Mouse (Mus musculus) testis, postnatal 14 days (tissue): ENCODE measurements around the gene Vps8.

Experiments
- DNase-seq: peaks from one replicate; pipeline ENCODE4 v3.0.0; 2021; ENCODE audit warnings: low spot score

Vps8 gene

GRCm38 (mm10) chr16:21404631-21405030, 18.3 kb upstream of the Vps8 start:
- no peak for DNase-seq

DNA sequence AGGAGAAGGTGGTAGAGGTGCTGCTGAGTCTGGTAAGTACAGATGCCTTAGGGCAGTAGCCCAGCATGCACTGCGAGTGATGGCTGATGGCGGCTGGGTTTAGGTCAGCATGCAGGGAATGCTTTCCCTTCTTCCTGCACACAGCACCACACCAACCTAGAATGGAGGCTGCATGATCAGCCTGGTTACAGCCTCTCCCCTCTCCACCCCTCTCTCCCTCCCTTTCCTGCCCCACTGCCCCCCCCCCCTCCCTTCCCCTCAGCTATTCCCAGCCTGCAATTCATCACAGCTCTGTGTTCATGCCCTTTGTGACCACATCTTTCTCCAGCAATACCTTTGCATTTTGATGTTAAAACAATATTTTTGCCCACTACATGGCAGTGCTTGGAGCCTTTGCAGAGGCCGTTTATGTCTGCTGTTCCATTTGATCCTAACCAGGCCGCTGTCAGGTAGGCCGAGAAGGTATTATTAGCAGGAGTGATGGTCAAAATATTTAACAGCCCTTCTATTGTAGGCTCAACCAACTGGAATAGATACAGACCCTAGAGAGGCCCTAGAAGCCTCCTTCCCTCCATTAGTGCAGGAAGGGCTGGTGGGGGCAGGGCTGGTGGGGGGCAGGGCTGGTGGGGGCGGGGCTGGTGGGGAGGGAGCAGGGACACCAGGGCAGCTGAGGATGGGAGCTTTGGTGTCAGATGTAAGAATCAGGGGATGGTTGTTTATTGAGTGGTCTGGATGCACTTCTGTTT, 17.5 kb upstream of the Vps8 start:
- DNase-seq, result no peak

GRCm38 (mm10) chr16:21406136-21406535, 16.8 kb upstream of the Vps8 start:
- DNase-seq, result no peak

DNA sequence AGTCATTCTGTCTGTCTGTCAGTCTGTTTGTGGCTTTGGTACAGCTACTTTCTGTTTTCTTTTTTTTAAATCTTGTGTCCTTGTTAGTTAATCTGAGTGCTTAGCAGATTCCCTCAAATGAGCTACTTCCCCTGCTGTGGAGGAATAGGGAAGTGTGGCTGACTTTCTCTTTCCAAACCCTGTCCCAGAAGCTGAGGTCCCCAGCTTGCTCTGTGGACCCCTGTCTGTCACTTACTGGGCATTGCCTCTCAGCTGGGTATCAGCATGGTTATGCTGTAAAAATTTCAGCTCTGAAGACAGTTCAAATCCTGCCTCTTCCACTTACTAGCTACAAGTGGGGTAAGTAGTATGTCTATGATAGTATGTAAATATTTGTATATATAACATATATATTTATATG, 11.1 kb upstream of the Vps8 start:
- no peak for DNase-seq

GRCm38 (mm10) chr16:21412593-21413047, 10.3 kb upstream of the Vps8 start:
- peak; percentile 44 for DNase-seq

DNA sequence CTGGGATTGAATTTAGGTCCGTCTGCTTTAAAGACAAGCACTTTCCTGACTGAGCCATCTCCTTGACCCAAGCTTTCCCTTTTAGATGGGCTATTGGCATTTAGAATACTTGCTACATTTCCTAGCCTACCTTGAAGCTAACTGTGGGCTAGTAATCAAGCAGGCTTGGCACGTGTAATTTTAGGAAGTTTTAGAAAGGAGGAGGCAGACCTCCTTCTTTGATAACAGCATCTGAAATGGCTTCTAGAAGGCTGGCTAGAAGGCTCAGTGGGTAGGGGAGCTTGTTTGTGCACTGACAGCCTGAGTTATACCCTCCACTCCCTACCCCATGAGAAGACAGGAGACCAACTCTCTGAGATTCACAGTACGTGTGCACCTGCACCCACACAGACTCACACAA, 9.1 kb upstream of the Vps8 start:
- no peak for DNase-seq

- no peak for DNase-seq
These were observed 7.8 kb upstream of the Vps8 start for GRCm38 (mm10) chr16:21415128-21415527.

DNA sequence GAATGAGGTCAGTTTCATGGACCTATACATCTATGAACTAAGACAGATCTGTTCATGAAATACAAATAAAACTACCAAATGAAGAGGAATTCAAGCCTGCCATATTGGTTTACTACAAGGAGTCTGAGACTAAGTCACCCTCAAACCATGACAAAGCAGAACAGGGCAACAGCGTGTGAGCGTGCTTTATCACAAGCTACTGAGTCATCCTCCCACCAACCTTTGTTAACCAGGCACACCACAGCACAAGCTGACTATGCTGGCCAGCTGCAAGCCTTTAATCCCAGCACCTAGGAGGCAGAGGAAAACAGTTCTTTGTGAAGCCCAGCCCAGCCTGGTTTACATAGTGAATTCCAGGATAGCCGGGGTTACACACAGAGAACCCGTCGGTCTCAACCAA, 4.9 kb upstream of the Vps8 start:
- no peak for DNase-seq

DNA sequence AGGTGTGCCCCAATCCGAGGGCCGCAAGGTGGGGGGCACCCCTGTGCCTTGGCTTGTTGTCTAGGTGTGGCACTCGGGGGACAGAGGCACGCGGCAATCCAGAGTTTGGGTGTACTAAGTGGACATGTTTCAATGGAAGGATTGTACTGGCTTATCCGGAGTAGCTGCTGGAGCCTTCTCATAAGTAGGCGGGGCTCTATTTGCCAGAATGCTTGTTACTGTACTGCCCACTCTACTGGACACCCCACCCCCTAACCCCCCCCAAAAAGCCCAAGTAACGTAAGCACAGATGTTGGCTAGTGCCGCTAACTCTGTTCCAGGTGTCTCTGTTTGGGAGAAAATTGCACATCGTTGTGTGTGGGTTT, 610 bp downstream of the Vps8 start:
- DNase-seq, result no peak

DNA sequence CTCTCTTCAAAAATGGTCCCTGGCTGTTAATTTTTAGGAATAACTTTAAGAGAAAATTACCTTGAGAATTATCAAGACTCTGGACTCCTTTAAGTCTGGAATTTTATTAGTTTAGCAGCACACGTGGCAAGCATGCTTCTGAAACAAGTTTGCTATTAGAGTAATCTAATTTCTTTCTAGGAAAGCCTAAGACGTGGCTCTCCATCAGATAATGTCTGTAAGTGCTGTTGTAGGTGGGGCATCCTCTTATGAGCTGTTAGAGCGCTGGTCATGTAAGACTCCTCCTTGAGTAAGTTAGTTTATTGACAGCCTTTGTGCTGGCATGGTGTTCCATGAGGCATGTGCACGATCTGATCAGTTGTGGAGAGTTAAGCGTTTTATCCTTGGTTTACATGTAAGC, 5.2 kb downstream of the Vps8 start:
- no peak for DNase-seq

- no peak for DNase-seq
These were observed 7.6 kb downstream of the Vps8 start for GRCm38 (mm10) chr16:21430377-21431060.

- DNase-seq, result no peak
These were observed 8.7 kb downstream of the Vps8 start for GRCm38 (mm10) chr16:21431614-21432013.

DNA sequence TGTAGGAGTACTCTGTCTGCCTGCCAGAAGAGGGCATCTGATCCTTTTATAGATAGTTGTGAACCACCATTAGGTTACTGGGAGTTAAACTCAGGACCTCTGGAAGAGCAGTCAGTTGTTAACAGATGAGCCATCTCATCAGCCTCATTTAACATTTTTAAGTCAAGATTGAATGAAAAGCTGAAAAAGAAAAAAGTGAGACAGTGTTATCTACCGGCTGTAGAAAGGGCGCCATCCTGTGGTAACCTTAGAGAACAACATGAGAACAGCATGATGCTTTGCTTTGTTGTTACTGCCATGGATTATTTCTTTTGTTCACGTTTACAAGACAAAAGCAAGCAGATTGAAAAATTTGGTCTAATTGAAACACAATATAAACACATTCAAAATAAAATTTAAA, 10.6 kb downstream of the Vps8 start:
- DNase-seq, result no peak

- DNase-seq, result no peak
These were observed 18.1 kb downstream of the Vps8 start for GRCm38 (mm10) chr16:21441012-21441411.

DNA sequence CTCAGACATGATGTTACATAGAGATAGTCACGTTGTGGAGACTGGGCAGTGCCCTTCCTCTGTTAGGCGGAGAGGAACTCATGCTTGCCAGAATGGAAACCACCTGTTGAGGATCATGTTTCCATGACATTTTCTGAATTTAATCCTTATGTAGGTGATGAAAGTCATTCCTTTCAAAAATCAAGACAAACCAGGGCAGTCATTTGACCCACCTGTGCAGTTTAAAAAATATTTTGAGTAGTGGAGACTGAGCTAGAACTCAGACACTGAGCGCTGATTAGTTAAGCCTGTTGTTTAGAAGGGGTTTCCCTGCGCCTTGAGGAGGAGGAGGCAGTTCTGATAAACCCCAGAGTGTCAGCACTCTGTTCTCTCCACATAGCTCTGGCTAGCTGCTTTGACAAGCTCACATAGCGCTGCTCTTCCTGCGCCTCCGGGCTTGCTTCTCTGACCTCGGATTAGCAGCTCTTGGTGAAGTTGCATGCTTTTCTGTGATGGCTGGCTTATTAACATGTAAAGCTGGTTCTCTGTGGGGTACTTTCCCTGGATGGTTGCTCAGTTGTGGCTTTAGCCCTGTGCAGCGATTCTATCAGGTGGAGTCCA, 22.2 kb downstream of the Vps8 start:
- no peak for DNase-seq

DNA sequence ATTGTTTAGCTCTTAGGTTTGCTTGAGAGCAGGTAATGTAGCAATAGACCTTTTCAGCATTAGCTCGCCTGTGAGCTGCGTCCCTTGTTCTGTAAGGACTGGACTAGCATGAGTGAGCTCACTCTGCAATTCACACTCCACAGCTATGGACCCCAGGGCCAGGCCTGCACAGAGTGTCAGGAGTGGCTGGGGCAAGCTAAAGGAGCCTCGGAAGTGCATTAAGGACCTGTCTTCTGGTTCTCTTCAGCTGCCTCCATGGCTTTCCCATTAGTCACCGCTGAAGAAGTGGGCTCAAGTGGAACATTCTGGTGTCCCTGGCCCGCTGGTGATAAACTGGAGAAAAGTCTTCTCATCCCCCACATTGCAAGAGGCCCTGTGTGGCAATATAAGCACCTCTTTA, 24.5 kb downstream of the Vps8 start:
- DNase-seq, result no peak

- no peak for DNase-seq
These were observed 25.5 kb downstream of the Vps8 start for GRCm38 (mm10) chr16:21448464-21448863.

DNA sequence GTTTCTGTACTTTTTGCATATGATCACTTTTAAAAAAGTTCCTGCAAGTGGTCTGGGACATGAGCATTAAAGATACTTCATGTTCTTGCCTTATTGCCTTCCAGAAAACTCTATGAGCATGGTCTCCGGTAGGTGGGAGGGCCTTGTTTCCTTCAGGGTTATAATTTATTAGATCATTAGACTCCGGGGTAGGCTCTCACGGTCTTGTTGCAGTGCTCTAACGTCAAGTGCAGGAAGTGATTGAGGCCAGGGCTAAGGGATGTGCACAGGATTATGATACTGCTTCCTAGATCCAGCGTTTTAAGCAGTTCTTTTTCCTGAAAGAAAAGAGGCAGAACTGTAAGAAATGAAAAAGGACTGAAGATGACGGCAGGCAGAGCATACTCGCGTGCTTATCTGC, 27.0 kb downstream of the Vps8 start:
- DNase-seq, result no peak

DNA sequence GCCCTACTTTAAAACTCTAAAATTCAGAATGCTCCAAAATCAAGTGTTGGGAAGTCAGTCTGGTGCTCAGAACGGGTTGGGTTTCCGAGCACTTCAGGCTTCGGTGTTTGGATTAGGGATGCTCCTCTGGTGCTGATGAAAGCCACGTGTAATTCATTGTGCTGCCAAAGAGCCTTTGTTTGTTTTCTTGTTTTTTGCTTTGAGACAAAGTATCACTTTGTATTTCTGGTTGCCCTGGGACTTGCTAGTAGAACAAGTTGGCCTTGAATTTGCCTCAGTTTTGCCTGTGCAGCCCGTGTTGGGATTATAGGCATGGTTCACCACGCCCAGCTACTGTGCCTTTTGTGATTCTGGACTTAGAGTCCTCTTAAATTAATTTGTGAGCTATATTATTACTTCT, 29.7 kb downstream of the Vps8 start:
- no peak for DNase-seq

DNA sequence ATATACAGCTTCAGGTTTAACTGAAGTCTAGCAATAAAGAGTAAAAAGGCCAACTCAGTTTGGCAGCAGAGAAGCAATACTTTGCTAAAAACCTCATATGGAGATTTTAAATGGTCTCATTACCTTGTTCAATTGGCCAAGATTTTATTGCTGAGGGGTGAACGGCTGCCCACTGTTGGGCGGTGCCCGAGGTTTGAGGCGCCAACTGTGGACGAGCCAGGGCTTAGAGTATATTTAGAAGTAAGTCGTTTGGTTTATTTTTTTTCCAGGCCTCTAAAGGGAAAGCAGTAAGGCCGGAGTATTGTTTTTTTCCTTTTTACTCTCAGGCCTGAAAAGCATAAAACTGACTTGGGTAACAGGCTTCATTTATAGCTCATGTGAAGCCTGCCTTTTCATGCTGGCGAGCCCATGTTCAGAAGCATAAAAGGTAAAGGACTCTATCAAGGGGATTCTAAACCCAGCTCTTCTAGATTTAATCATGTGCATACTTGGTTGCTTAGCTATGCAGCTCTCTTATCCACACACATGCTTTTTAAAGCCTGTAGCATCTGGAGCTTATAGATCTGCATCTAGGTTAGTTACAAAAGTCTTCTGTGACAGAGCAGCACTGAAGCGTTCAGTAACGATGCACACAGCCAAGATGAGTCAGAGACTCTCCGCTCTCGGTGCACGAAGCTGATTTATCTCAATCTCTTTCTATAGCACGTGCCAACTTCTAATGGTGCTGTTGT, 34.9 kb downstream of the Vps8 start:
- DNase-seq, result no peak

DNA sequence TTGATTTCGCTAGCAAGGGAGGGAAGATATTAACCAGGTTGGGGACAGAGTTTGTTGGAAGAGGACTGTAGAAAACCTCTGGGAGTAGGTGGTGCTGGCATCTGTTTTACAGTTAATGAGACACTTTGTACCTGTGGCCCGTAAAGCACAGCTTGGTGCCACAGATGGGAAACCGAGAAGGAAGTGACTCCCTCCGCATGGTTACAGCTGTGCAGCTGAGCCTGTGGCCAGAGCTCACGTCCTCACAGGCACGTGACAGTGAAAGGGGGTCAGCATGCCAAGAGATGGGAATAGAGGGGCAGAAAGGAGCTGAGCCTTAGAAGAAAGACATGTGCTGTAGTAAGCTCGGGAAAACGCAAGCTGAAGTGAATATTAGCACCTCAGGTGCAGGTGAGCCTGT, 43.0 kb downstream of the Vps8 start:
- no peak for DNase-seq

DNA sequence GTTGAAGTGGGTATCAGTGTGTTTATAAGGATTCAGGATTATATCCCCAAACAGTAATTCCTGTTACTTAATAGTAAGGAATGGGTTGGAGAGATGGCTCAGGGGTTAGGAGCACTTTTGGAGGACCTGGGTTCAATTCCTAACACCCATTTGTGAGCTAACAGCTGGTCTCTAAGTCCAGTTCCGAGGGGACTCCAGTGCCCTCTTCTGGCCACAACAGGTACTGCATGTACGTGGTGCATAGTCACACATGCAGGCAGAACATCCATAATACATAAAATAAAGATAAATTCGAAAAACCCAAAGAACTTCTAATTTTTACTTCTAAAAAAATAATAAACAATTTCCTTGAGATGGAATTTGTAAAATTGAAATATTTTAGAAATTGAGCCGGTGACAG, 47.5 kb downstream of the Vps8 start:
- DNase-seq, result peak; percentile 32

DNA sequence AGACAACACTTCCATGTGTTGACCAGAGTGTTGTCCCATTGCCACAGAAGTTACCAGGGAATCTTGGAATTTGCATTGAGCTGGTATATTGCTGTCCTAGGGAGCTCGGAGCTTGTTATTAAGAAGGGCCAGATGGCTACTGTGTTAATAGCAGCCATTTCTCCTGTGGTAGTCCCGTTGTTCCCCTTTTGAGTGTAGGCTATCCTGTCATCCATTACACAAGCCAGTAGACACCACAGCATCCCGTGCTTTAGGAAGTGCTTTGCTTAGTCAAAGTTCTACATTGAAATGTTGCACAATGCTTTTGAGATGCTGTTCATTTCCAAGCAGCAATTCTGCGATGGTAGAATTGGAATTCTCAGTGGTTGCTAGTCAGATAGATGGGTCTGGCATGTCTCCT, 54.2 kb downstream of the Vps8 start:
- no peak for DNase-seq
